Mouse (Mus musculus) Muller cell, postnatal 12 days (primary cell): ENCODE results near the gene Olfr175-ps1.

ENCODE experiments used
- DNase-seq: peaks from one replicate; pipeline ENCODE4 v3.0.0-alpha.2; 2015; ENCODE audit errors: inconsistent ontology term

Olfr175-ps1 gene

GRCm38 (mm10) chr16:58826732-58827319 is at the start of gene Olfr175-ps1:
Gene Olfr175-ps1, minus strand, starts transcription at chr16:58826782.
- no peak for DNase-seq

GRCm38 (mm10) chr16:58874668-58875067 is 48.1 kb upstream of the Olfr175-ps1 start, which contains the start of gene Olfr177:
Gene Olfr177, minus strand, starts transcription at chr16:58874768.
- DNase-seq: no peak

DNA sequence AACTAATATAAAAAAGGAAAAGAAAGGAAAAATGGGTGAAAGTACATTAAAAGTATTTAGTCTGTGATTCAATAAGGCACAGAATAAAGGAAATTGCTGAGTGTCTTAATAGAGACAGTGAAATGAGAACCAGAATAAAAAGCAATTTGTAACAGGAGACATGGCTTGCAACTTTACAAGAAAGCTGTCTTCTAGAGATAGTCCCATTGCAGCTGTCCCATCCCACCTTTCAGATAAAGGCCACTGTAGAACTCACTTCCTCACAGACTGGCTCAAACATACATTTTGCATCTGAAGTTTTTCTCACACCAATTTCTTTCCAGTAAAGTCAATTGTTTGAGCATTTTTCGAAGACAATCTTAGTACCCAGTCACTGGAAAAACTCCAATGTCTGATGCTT is 34.9 kb upstream of the Olfr175-ps1 start:
- no peak for DNase-seq

DNA sequence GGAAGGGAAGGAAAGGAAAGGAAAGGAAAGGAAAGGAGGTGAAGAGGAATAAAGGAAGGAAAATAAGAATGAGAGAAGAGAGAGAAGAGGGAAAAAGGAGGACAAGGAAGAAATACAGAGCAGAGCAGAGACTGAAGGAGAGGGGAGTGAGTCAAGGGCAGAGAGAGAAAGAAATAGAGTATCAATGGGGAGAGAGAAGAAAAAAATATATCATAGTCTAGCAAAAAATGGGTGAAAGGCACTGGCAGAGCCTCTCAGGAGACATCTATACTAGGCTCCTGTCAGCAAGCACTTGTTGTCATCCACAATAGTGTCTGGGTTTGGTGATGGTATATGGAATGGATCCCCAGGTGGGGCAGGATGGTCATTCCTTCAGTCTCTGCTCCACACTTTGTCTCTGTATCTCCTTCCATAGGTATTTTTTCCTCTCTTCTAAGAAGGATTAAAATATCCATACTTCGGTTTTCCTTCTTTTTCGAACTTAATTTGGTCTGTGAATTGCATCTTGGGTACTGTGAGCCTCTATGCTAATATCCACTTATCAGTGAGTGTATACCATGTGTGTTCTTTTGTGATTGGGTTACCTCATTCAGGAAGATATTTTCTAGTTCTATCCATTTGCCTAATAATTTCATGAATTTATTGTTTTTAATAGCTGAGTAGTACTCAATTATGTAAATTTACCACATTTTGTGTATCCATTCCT is 33.6 kb upstream of the Olfr175-ps1 start:
- DNase-seq: no peak

DNA sequence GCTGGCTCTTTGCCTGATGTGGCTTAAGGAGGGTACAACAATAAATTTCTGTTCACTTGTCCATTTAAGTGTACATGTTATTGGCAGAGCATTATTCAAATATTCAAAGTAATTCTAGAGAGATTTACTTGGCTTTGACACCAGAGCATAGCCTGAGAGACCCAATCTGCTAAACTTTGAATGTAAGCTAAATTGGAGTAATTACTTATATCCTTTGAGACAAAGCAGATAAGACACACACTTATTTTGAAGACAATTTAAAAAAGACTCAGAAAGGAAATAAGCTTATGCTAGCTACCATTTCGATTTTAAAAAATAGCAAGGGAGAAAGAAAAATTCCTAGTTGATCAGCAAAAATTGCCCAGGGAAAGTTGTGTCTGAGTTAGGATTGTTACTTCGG is 26.4 kb downstream of the Olfr175-ps1 start, which contains the start of gene Olfr173:
TSS of gene Olfr173 (minus strand) at position 101 of the 400 bp plus-strand sequence.
- DNase-seq: no peak
